Mouse (Mus musculus) stomach, postnatal 0 days (tissue): ENCODE data around the gene Dapk2. TPM values are rescaled to one million over a fixed set of nuclear protein-coding genes. Genes with fewer than 3 reads are reported as not detected.

Experiments
- ATAC-seq: fragments of 200-750 bp; cut with Nextera tagmentation; 2 replicates; pipeline ENCODE4 v1.8.0; 2017; ENCODE audit not compliant: low FRiP score, low TSS enrichment
- DNase-seq: peaks from one replicate; pipeline ENCODE4 v3.0.0-alpha.2; 2016; ENCODE audit warnings: low spot score
- H3K27ac ChIP-seq: fragments of 300-500 bp; sonication (generic); replicated peaks from 2 replicates; pipeline ENCODE4 v1.5.1; 2014; ENCODE audit warnings: mild to moderate bottlenecking, control low read depth
- H3K27me3 ChIP-seq: fragments of 300-500 bp; sonication (generic); 2 replicates; pipeline ENCODE4 v1.6.1; 2014; ENCODE audit warnings: low read length; ENCODE audit not compliant: control insufficient read depth, insufficient read depth
- H3K36me3 ChIP-seq: fragments of 300-500 bp; sonication (generic); 2 replicates; pipeline ENCODE4 v1.6.1; 2014; ENCODE audit warnings: low read length, mixed read lengths; ENCODE audit not compliant: control insufficient read depth, insufficient read depth
- H3K4me1 ChIP-seq: fragments of 300-500 bp; sonication (generic); replicated peaks from 2 replicates; pipeline ENCODE4 v1.6.1; 2014; ENCODE audit warnings: antibody characterized with exemption; ENCODE audit not compliant: control insufficient read depth, insufficient read depth
- H3K4me2 ChIP-seq: fragments of 300-500 bp; sonication (generic); replicated peaks from 2 replicates; pipeline ENCODE4 v1.6.1; 2014; ENCODE audit warnings: low read depth, mild to moderate bottlenecking, control low read depth, moderate library complexity
- H3K4me3 ChIP-seq: fragments of 300-500 bp; sonication (generic); 2 replicates; pipeline ENCODE4 v1.5.1; 2014; ENCODE audit warnings: low read depth, low read length, control low read depth
- H3K9ac ChIP-seq: fragments of 300-500 bp; sonication (generic); 2 replicates; pipeline ENCODE4 v1.6.1; 2014; ENCODE audit warnings: mild to moderate bottlenecking, low read length, control low read depth, mixed read lengths
- H3K9me3 ChIP-seq: fragments of 300-500 bp; sonication (generic); 2 replicates; pipeline ENCODE4 v1.6.1; 2016; ENCODE audit warnings: low read length; ENCODE audit not compliant: control insufficient read depth
- CTCF ChIP-seq: IDR thresholded peaks from 2 replicates; pipeline ENCODE4 v1.5.1; 2016; ENCODE audit warnings: antibody characterized with exemption, low read depth, mild to moderate bottlenecking, moderate library complexity
- EP300 ChIP-seq: optimal IDR thresholded peaks from 2 replicates; pipeline ENCODE3; 2016; ENCODE audit warnings: antibody characterized with exemption
- WGBS: fragments of 180-500 bp; shearing (Covaris S2); extraction: QIAGEN DNeasy Blood & Tissue Kit; methylation state at CpG from one replicate; pipeline ENCODE4 v1.1.7; 2014; 5-methylcytosine and 5-hydroxymethylcytosine counted together
- polyA plus RNA-seq: library from polyadenylated mRNA; unstranded; fragments of >200 nt; fragmentation: Nextera tagmentation; extraction: Ambion mirVana; gene quantifications from 2 replicates; pipeline ENCODE4 v1.2.1, GENCODE M21; 2015

The Dapk2 gene
- polyA plus RNA-seq, 1 experiment from 2014 or later = 11.8 TPM

GRCm38 (mm10) chr9:66194003-66194402 is 36.0 kb downstream of the Dapk2 start:
- H3K36me3 ChIP-seq = no peaks in the 10 kb centered on the region
- no peak for DNase-seq
- 75% methylated on average over 3 of the region's 3 CpGs for WGBS
- no peak overlapping the region for H3K9ac ChIP-seq
- no peak overlapping the region for H3K27ac ChIP-seq
- H3K4me1 ChIP-seq = no peaks in the 10 kb centered on the region
- no peaks in the 10 kb centered on the region for H3K9me3 ChIP-seq
- TF ChIP-seq EP300 = no peak
- no peak for TF ChIP-seq CTCF
- H3K4me2 ChIP-seq = no peak overlapping the region
- no peaks in the 10 kb centered on the region for H3K27me3 ChIP-seq
- no peak for ATAC-seq
- H3K4me3 ChIP-seq = no peak overlapping the region

GRCm38 (mm10) chr9:66196561-66196960 is 38.5 kb downstream of the Dapk2 start:
- Histone ChIP-seq H3K4me1 (0 out of 2 replicates have a peak, but pooled peaks cover 2% of the 10 kb centered on the region), H3K4me2 (no peak overlapping the region), H3K4me3 (no peak overlapping the region), H3K36me3 (no peaks in the 10 kb centered on the region), H3K9me3 (no peaks in the 10 kb centered on the region), H3K27me3 (no peaks in the 10 kb centered on the region), H3K27ac (no peak overlapping the region), H3K9ac (no peak overlapping the region)
- peak; percentile 78 for ATAC-seq
- peak; percentile 41 for DNase-seq
- 61% methylated on average over 3 of the region's 3 CpGs for WGBS
- TF ChIP-seq EP300 (no peak), CTCF (no peak)

- Histone ChIP-seq H3K9ac (no peak overlapping the region), H3K27me3 (no peaks in the 10 kb centered on the region), H3K36me3 (no peaks in the 10 kb centered on the region), H3K27ac (no peak overlapping the region), H3K4me3 (no peak overlapping the region), H3K9me3 (no peaks in the 10 kb centered on the region), H3K4me2 (no peak overlapping the region), H3K4me1 (0 out of 2 replicates have a peak, but pooled peaks cover 2% of the 10 kb centered on the region)
- TF ChIP-seq EP300 (no peak), CTCF (no peak)
- 89% methylated on average over 1 of the region's 1 CpGs for WGBS
- DNase-seq (no peak), ATAC-seq (no peak)
Measured at GRCm38 (mm10) chr9:66198533-66198932, 40.5 kb downstream of the Dapk2 start.

- 58% methylated on average over 14 of the region's 14 CpGs for WGBS
- Histone ChIP-seq H3K4me2 (no peak overlapping the region), H3K4me1 (0 out of 2 replicates have a peak, but pooled peaks cover 2% of the 10 kb centered on the region), H3K27ac (peak overlapping the region; percentile 67; the same call in 1 of the 2 replicates), H3K9me3 (no peaks in the 10 kb centered on the region), H3K36me3 (no peaks in the 10 kb centered on the region), H3K4me3 (no peak overlapping the region), H3K9ac (no peak overlapping the region), H3K27me3 (no peaks in the 10 kb centered on the region)
- DNase-seq = no peak
- ATAC-seq = no peak
- no peak for TF ChIP-seq CTCF
- no peak for TF ChIP-seq EP300
Measured at GRCm38 (mm10) chr9:66199657-66200410, 41.8 kb downstream of the Dapk2 start.

- Histone ChIP-seq H3K4me1 (0 out of 2 replicates have a peak, but pooled peaks cover 2% of the 10 kb centered on the region), H3K27me3 (no peaks in the 10 kb centered on the region), H3K36me3 (no peaks in the 10 kb centered on the region), H3K4me2 (no peak overlapping the region), H3K4me3 (no peak overlapping the region), H3K27ac (no peak overlapping the region), H3K9ac (no peak overlapping the region), H3K9me3 (no peaks in the 10 kb centered on the region)
- 49% methylated on average over 5 of the region's 5 CpGs for WGBS
- DNase-seq (no peak), ATAC-seq (no peak)
- no peak for TF ChIP-seq CTCF
- no peak for TF ChIP-seq EP300
Measured at GRCm38 (mm10) chr9:66200411-66200789, 42.4 kb downstream of the Dapk2 start.

GRCm38 (mm10) chr9:66201665-66202064 is 43.6 kb downstream of the Dapk2 start:
- ATAC-seq (no peak; the same call in 1 of the 2 replicates), DNase-seq (no peak)
- Histone ChIP-seq H3K4me1 (peaks cover 2% of the 10 kb centered on the region; the same call in 1 of the 2 replicates), H3K9ac (no peak overlapping the region), H3K27ac (no peak overlapping the region), H3K4me2 (no peak overlapping the region), H3K27me3 (no peaks in the 10 kb centered on the region), H3K9me3 (no peaks in the 10 kb centered on the region), H3K4me3 (no peak overlapping the region), H3K36me3 (no peaks in the 10 kb centered on the region)
- TF ChIP-seq CTCF (no peak), EP300 (no peak)
- WGBS = 40% methylated on average over 6 of the region's 6 CpGs
